Mouse (Mus musculus): ENCODE measurements around the gene Wnt6. TPM values are rescaled to one million over a fixed set of nuclear protein-coding genes. Genes with fewer than 3 reads are reported as not detected.

The Wnt6 gene
- polyA plus RNA-seq (2012; rRNA removed), result 7.9 and 8.9 TPM in 2 replicates

- no peak for DNase-seq (ENCODE audit: extremely low spot score in 1 of 2, low spot score in 1 of 2)
Observed at GRCm38 (mm10) chr1:74771845-74771930, at the start of gene Wnt6. TSS of gene Wnt6 (plus strand) at chr1:74771892.

- DNase-seq (ENCODE audit: extremely low spot score in 1 of 2, low spot score in 1 of 2), result no peak
Observed at GRCm38 (mm10) chr1:74723748-74724147, 47.9 kb upstream of the Wnt6 start.

GRCm38 (mm10) chr1:74726114-74726513 lies 45.6 kb upstream of the Wnt6 start:
- no peak for DNase-seq (ENCODE audit: extremely low spot score in 1 of 2, low spot score in 1 of 2)

GRCm38 (mm10) chr1:74726674-74727073 lies 45.0 kb upstream of the Wnt6 start:
- DNase-seq (ENCODE audit: extremely low spot score in 1 of 2, low spot score in 1 of 2), result no peak

- no peak for DNase-seq (ENCODE audit: extremely low spot score in 1 of 2, low spot score in 1 of 2)
Observed at GRCm38 (mm10) chr1:74728446-74728845, 43.2 kb upstream of the Wnt6 start.

- no peak for DNase-seq (ENCODE audit: extremely low spot score in 1 of 2, low spot score in 1 of 2)
Observed at GRCm38 (mm10) chr1:74736977-74737376, 34.7 kb upstream of the Wnt6 start.

GRCm38 (mm10) chr1:74737500-74737899 lies 34.2 kb upstream of the Wnt6 start:
- DNase-seq (ENCODE audit: extremely low spot score in 1 of 2, low spot score in 1 of 2), result no peak

- DNase-seq (ENCODE audit: extremely low spot score in 1 of 2, low spot score in 1 of 2), result no peak
Observed at GRCm38 (mm10) chr1:74740846-74741245, 30.8 kb upstream of the Wnt6 start.

- DNase-seq (ENCODE audit: extremely low spot score in 1 of 2, low spot score in 1 of 2), result no peak
Observed at GRCm38 (mm10) chr1:74747335-74747734, 24.4 kb upstream of the Wnt6 start.

- peak in 1 of 2 experiments; percentile 58 for DNase-seq (ENCODE audit: extremely low spot score in 1 of 2, low spot score in 1 of 2)
Observed at GRCm38 (mm10) chr1:74748643-74749271, 22.9 kb upstream of the Wnt6 start, which contains the start of gene Prkag3. TSS of gene Prkag3 (minus strand) at chr1:74749221.

GRCm38 (mm10) chr1:74749301-74749700 lies 22.4 kb upstream of the Wnt6 start:
- no peak for DNase-seq (ENCODE audit: extremely low spot score in 1 of 2, low spot score in 1 of 2)

- DNase-seq (ENCODE audit: extremely low spot score in 1 of 2, low spot score in 1 of 2), result peak in 1 of 2 experiments; percentile 51
Observed at GRCm38 (mm10) chr1:74750683-74751082, 21.0 kb upstream of the Wnt6 start.

- no peak for DNase-seq (ENCODE audit: extremely low spot score in 1 of 2, low spot score in 1 of 2)
Observed at GRCm38 (mm10) chr1:74752150-74752549, 19.5 kb upstream of the Wnt6 start.

- no peak for DNase-seq (ENCODE audit: extremely low spot score in 1 of 2, low spot score in 1 of 2)
Observed at GRCm38 (mm10) chr1:74752833-74753232, 18.9 kb upstream of the Wnt6 start.

GRCm38 (mm10) chr1:74753266-74753974 lies 18.3 kb upstream of the Wnt6 start:
- no peak for DNase-seq (ENCODE audit: extremely low spot score in 1 of 2, low spot score in 1 of 2)

GRCm38 (mm10) chr1:74754175-74754785 lies 17.4 kb upstream of the Wnt6 start:
- DNase-seq (ENCODE audit: extremely low spot score in 1 of 2, low spot score in 1 of 2), result no peak

- DNase-seq (ENCODE audit: extremely low spot score in 1 of 2, low spot score in 1 of 2), result peak; percentile 38 to 76
Observed at GRCm38 (mm10) chr1:74759773-74760172, 11.9 kb upstream of the Wnt6 start.

GRCm38 (mm10) chr1:74763081-74763480 lies 8.6 kb upstream of the Wnt6 start:
- peak; percentile 45 to 87 for DNase-seq (ENCODE audit: extremely low spot score in 1 of 2, low spot score in 1 of 2)

GRCm38 (mm10) chr1:74770727-74771466 lies 795 bp upstream of the Wnt6 start:
- DNase-seq (ENCODE audit: extremely low spot score in 1 of 2, low spot score in 1 of 2), result no peak

GRCm38 (mm10) chr1:74771467-74771844 lies 236 bp upstream of the Wnt6 start:
- no peak for DNase-seq (ENCODE audit: extremely low spot score in 1 of 2, low spot score in 1 of 2)

- no peak for DNase-seq (ENCODE audit: extremely low spot score in 1 of 2, low spot score in 1 of 2)
Observed at GRCm38 (mm10) chr1:74771931-74772620, 384 bp downstream of the Wnt6 start.
